Mouse (Mus musculus): ENCODE results near the gene Fhl3.

- TF ChIP-seq CTCF (IDR thresholded peaks at IDR 0.05) (no peak), EP300 (IDR thresholded peaks at IDR 0.05) (no peak)
Observed at GRCm38 (mm10) chr4:124664604-124665003, 35.9 kb upstream of the Fhl3 start.
